In the genomic region with DNA sequence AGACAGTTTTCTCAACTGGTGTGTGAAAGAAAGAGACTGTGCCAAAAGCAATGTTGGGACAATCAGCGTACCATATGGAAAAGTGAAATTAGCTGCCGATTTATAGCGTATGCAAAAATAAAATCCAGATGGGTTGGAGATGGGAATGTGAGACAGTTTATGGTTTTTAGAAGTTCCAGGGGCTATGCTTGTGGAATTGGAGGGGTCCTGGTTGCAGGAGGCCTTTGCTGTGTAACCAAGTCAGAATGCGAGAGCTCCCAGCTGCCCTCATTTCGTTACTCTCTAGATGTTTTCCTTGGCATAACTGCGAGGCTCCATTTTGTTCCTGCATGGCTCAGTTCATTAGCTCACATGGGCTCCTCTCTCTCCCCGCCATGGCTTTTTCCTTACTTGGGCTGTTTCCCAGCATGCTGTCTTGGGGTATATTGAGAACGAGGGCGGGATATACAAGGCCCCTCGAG, we compare ENCODE assay signal across 10 mouse cellular contexts. TPM values are rescaled to one million over a fixed set of nuclear protein-coding genes. Genes with fewer than 3 reads are reported as not detected.
A peak's percentile ranks its signal among the peaks of the same experiment; 100 is the strongest.
DNase-seq lines count a peak whose midpoint lies in the region; ATAC-seq and TF ChIP-seq lines count a peak whose summit lies in the region.
"Had no signal": no experiment of that assay in that cellular context is flagged by ENCODE, and none has a peak within 500 bp of the region (broad histone marks: within the 10 kb centered on the region; RNA-seq: fewer than 3 reads in every experiment).

No protein-coding gene starts in this region.

- no peaks in the 10 kb centered on the region for H3K27me3 ChIP-seq in kidney, embryonic 16.5 days (ENCODE audit: insufficient read depth, low read length)
- H3K27me3 ChIP-seq in forebrain, postnatal 0 days (ENCODE audit: insufficient read depth, low read length): no peaks in the 10 kb centered on the region
- H3K27me3 ChIP-seq: midbrain, embryonic 13.5 days had no signal

- no peak for ATAC-seq in kidney, embryonic 16.5 days (ENCODE audit: low FRiP score, low TSS enrichment)
- ATAC-seq in forebrain, postnatal 0 days: peak; percentile 15; the same call in 1 of the 2 replicates
- ATAC-seq: midbrain, embryonic 13.5 days had no signal

- DNase-seq in kidney, adult 9 months: no peak
- peak; percentile 50 for DNase-seq in right cerebral cortex, postnatal 25 days
- no peak for DNase-seq in right cerebral cortex, postnatal 4 days
- DNase-seq in forebrain, postnatal 0 days: peak; percentile 68
- no peak for DNase-seq in embryo, embryonic 10 days (ENCODE audit: low spot score)
- DNase-seq in thymus, adult 18-20 months: no peak
- DNase-seq: lung, adult 18-20 months had no signal

- WGBS in kidney, embryonic 16.5 days: 79% methylated on average over 10 of the region's 10 CpGs
- 60% methylated on average over 10 of the region's 10 CpGs for WGBS in forebrain, postnatal 0 days

- H3K4me3 ChIP-seq in kidney, embryonic 16.5 days (ENCODE audit: low read length): no peak overlapping the region
- H3K4me3 ChIP-seq in forebrain, postnatal 0 days (ENCODE audit: low read depth, low read length): no peak overlapping the region
- H3K4me3 ChIP-seq: midbrain, embryonic 13.5 days had no signal

- peaks cover 16% of the 10 kb centered on the region for H3K4me1 ChIP-seq in kidney, embryonic 16.5 days (ENCODE audit: insufficient read depth, low read length)
- peaks cover 11% of the 10 kb centered on the region; the same call in 1 of the 2 replicates for H3K4me1 ChIP-seq in forebrain, postnatal 0 days (ENCODE audit: insufficient read depth)

- peaks cover 26% of the 10 kb centered on the region for H3K36me3 ChIP-seq in kidney, embryonic 16.5 days (ENCODE audit: insufficient read depth, low read length)
- peaks cover 24% of the 10 kb centered on the region for H3K36me3 ChIP-seq in forebrain, postnatal 0 days (ENCODE audit: insufficient read depth)

- H3K9ac ChIP-seq in kidney, embryonic 16.5 days (replicated peaks; ENCODE audit: low read length): no peak overlapping the region
- no peak overlapping the region for H3K9ac ChIP-seq in forebrain, postnatal 0 days
- H3K9ac ChIP-seq: midbrain, embryonic 13.5 days had no signal

- H3K4me2 ChIP-seq in kidney, embryonic 16.5 days (replicated peaks; ENCODE audit: low read depth, low read length): no peak overlapping the region
- no peak overlapping the region for H3K4me2 ChIP-seq in forebrain, postnatal 0 days (ENCODE audit: low read depth)
- H3K4me2 ChIP-seq: midbrain, embryonic 13.5 days had no signal

- no peaks in the 10 kb centered on the region for H3K9me3 ChIP-seq in kidney, embryonic 16.5 days (ENCODE audit: low read length)
- H3K9me3 ChIP-seq in forebrain, postnatal 0 days (ENCODE audit: low read length): no peaks in the 10 kb centered on the region
- H3K9me3 ChIP-seq: midbrain, embryonic 13.5 days had no signal

- no peak for TF ChIP-seq CTCF in forebrain, postnatal 0 days (IDR thresholded peaks at IDR 0.05; ENCODE audit: low read depth)

- H3K27ac ChIP-seq in kidney, embryonic 16.5 days (ENCODE audit: low read length): peak overlapping the region; percentile 46
- peak overlapping the region; percentile 71 for H3K27ac ChIP-seq in forebrain, postnatal 0 days (ENCODE audit: low read depth, low read length)
- H3K27ac ChIP-seq: midbrain, embryonic 13.5 days had no signal

RNA-seq across cellular contexts. Expression of a gene that starts 4.7 kb away (rescaled TPM):
- 37.1 and 37.7 TPM in 2 replicates for polyA plus RNA-seq in kidney, embryonic 16.5 days (2015; fragmentation: Nextera tagmentation; extraction: Ambion mirVana)
- total RNA-seq in forebrain, postnatal 0 days (2014; rRNA removed): 23.6 and 25.5 TPM in 2 replicates
- 12.9 and 13.9 TPM in 2 replicates for polyA plus RNA-seq in forebrain, postnatal 0 days (2015; fragmentation: Nextera tagmentation; extraction: Ambion mirVana)

RNA-seq across cellular contexts. Expression of a gene that starts 5.4 kb away (rescaled TPM):
- 0.26 and 0.28 TPM in 2 replicates for polyA plus RNA-seq in kidney, embryonic 16.5 days (2015; fragmentation: Nextera tagmentation; extraction: Ambion mirVana)
- total RNA-seq in forebrain, postnatal 0 days (2014; rRNA removed): 0.38 and 0.69 TPM in 2 replicates
- polyA plus RNA-seq in forebrain, postnatal 0 days (2015; fragmentation: Nextera tagmentation; extraction: Ambion mirVana): 0.07 and 0.09 TPM in 2 replicates

RNA-seq across cellular contexts. Expression of a gene that starts 34.7 kb away (rescaled TPM):
- 76.6 and 88.9 TPM in 2 replicates for polyA plus RNA-seq in kidney, embryonic 16.5 days (2015; fragmentation: Nextera tagmentation; extraction: Ambion mirVana)
- 62.5 and 109 TPM in 2 replicates for total RNA-seq in forebrain, postnatal 0 days (2014; rRNA removed)
- 148 and 172 TPM in 2 replicates for polyA plus RNA-seq in forebrain, postnatal 0 days (2015; fragmentation: Nextera tagmentation; extraction: Ambion mirVana)

RNA-seq across cellular contexts. Expression of a gene that starts 53.2 kb away (rescaled TPM):
- polyA plus RNA-seq in kidney, embryonic 16.5 days (2015; fragmentation: Nextera tagmentation; extraction: Ambion mirVana): 0.14 and 0.24 TPM in 2 replicates
- total RNA-seq in forebrain, postnatal 0 days (2014; rRNA removed): 0.38 and 0.52 TPM in 2 replicates
- 0.30 and 0.65 TPM in 2 replicates for polyA plus RNA-seq in forebrain, postnatal 0 days (2015; fragmentation: Nextera tagmentation; extraction: Ambion mirVana)
- total RNA-seq: gastrocnemius, adult 18-20 months had no signal

RNA-seq across cellular contexts. Expression of a gene that starts 56.6 kb away (rescaled TPM):
- 215 and 233 TPM in 2 replicates for polyA plus RNA-seq in kidney, embryonic 16.5 days (2015; fragmentation: Nextera tagmentation; extraction: Ambion mirVana)
- total RNA-seq in forebrain, postnatal 0 days (2014; rRNA removed): 91.6 and 154 TPM in 2 replicates
- 228 and 295 TPM in 2 replicates for polyA plus RNA-seq in forebrain, postnatal 0 days (2015; fragmentation: Nextera tagmentation; extraction: Ambion mirVana)

Comparison
In these comparisons a context has a peak if more than half of its experiments do, and no peak if none do; other contexts are left out.
1. DNase-seq: peak in right cerebral cortex, postnatal 25 days (single experiment) and forebrain, postnatal 0 days (single experiment); none in kidney, adult 9 months (single experiment), right cerebral cortex, postnatal 4 days (single experiment), embryo, embryonic 10 days (single experiment) and thymus, adult 18-20 months (0 of 2).